ENCODE assay signal across 8 mouse cellular contexts in the genomic region with DNA sequence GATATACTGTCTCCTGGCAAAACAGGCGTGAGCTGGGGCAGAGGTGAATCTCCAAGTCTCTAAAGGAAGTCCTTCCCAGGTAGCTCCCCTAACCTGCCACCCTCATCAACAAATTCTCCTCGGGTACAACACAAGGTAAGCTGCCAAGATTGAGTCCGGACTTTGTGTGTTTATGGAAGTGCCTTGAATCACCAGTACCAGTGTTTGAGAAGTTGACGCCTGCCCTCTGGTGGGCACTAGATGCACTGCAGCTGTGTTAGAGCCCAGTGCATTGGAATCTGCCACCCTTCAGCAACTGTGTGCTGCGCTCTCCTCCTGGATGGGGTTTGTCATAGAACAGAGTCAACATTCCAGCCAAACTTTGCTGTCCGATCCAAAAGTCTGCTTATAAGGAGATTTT. TPM values are rescaled to one million over a fixed set of nuclear protein-coding genes. Genes with fewer than 3 reads are reported as not detected.
DNase-seq lines count a peak whose midpoint lies in the region; ATAC-seq and TF ChIP-seq lines count a peak whose summit lies in the region.

No protein-coding gene starts in this region.

- 0 out of 2 replicates have a peak, but pooled peaks cover 5% of the 10 kb centered on the region for H3K4me1 ChIP-seq in forebrain, embryonic 10.5 days
- H3K4me1 ChIP-seq in heart, embryonic 14.5 days (ENCODE audit: control insufficient read depth in 2 of 2, insufficient read depth in 2 of 2, low read length in 2 of 2), result peaks cover 19 to 21% of the 10 kb centered on the region in 2 experiments
- no peaks in the 10 kb centered on the region for H3K4me1 ChIP-seq in liver, embryonic 14.5 days (replicated peaks; ENCODE audit: control insufficient read depth in 2 of 2, insufficient read depth in 2 of 2, low read length in 1 of 2)

- no peak for ATAC-seq in heart, embryonic 14.5 days (ENCODE audit: insufficient number of reproducible peaks, insufficient read depth, low FRiP score, low read depth)
- ATAC-seq in liver, embryonic 14.5 days (ENCODE audit: insufficient read depth), result peak; percentile 53
- peak; percentile 90 for ATAC-seq in neutrophil, adult 5-6 weeks (ENCODE audit: extremely low read depth, insufficient number of reproducible peaks, low FRiP score, poor library complexity, severe bottlenecking)

- TF ChIP-seq EP300 in liver, embryonic 14.5 days (IDR thresholded peaks at IDR 0.05; ENCODE audit: low read depth), result no peak

- TF ChIP-seq CTCF in liver, embryonic 14.5 days (IDR thresholded peaks at IDR 0.05; ENCODE audit: low read depth), result peak; percentile 99

- no peaks in the 10 kb centered on the region for H3K9me3 ChIP-seq in forebrain, embryonic 10.5 days
- H3K9me3 ChIP-seq in heart, embryonic 14.5 days (ENCODE audit: control insufficient read depth, low read length), result no peaks in the 10 kb centered on the region
- no peaks in the 10 kb centered on the region for H3K9me3 ChIP-seq in liver, embryonic 14.5 days (ENCODE audit: control insufficient read depth, low read length)

- 26% methylated on average over 6 of the region's 6 CpGs for WGBS in forebrain, embryonic 10.5 days
- WGBS in heart, embryonic 14.5 days, result 8% methylated on average over 6 of the region's 6 CpGs
- whole genome bisulfite sequencing in liver, embryonic 14.5 days (ENCODE audit: insufficient replicate concordance), result 12% methylated on average over 6 of the region's 6 CpGs

- H3K27me3 ChIP-seq in forebrain, embryonic 10.5 days (ENCODE audit: poor library complexity, severe bottlenecking), result no peaks in the 10 kb centered on the region; the same call in 1 of the 2 replicates
- no peaks in the 10 kb centered on the region for H3K27me3 ChIP-seq in heart, embryonic 14.5 days (ENCODE audit: control insufficient read depth, insufficient read depth, low read length)
- H3K27me3 ChIP-seq in liver, embryonic 14.5 days (ENCODE audit: control insufficient read depth, insufficient read depth, low read length), result no peaks in the 10 kb centered on the region

- peak; percentile 86 for DNase-seq in ES-CJ7 (ENCODE audit: low read depth, low spot score)
- peak; percentile 80 for DNase-seq in c-Kit-negative CD71-positive TER-119-positive erythroid progenitor cells, embryonic 14.5 days (ENCODE audit: low read depth, low spot score)
- peak; percentile 82 for DNase-seq in forebrain, embryonic 10.5 days (ENCODE audit: extremely low spot score, low spot score)
- DNase-seq in kidney, postnatal 36 days, result peak; percentile 88 to 92
- peak; percentile 61 to 74 (median 62) for DNase-seq in liver, embryonic 14.5 days (ENCODE audit: low read depth in 3 of 3, low spot score in 3 of 3)
- peak; percentile 88 for DNase-seq in testis, postnatal 10 days (ENCODE audit: low spot score)

- no peak overlapping the region for H3K9ac ChIP-seq in heart, embryonic 14.5 days (ENCODE audit: low read length)
- no peak overlapping the region for H3K9ac ChIP-seq in liver, embryonic 14.5 days (replicated peaks)

- peak overlapping the region; percentile 61 for H3K4me2 ChIP-seq in heart, embryonic 14.5 days (ENCODE audit: low read length)
- H3K4me2 ChIP-seq in liver, embryonic 14.5 days (ENCODE audit: low read depth), result no peak overlapping the region

- no peak overlapping the region for H3K27ac ChIP-seq in forebrain, embryonic 10.5 days
- H3K27ac ChIP-seq in heart, embryonic 14.5 days (replicated peaks in 1 of 2; ENCODE audit: control insufficient read depth in 1 of 2, insufficient read depth in 1 of 2, low read depth in 2 of 2, low read length in 2 of 2), result peak overlapping the region in 1 of 2 experiments; percentile 89; a peak in 2 of 4 replicates
- H3K27ac ChIP-seq in liver, embryonic 14.5 days, result no peak overlapping the region

- H3K4me3 ChIP-seq in forebrain, embryonic 10.5 days, result no peak overlapping the region
- H3K4me3 ChIP-seq in heart, embryonic 14.5 days (ENCODE audit: control insufficient read depth in 1 of 2, insufficient read depth in 1 of 2, low read depth in 1 of 2, low read length in 2 of 2), result no peak overlapping the region
- H3K4me3 ChIP-seq in liver, embryonic 14.5 days (ENCODE audit: insufficient read depth in 1 of 2, low read depth in 2 of 2, low read length in 2 of 2), result no peak overlapping the region

- H3K36me3 ChIP-seq in forebrain, embryonic 10.5 days (replicated peaks), result no peaks in the 10 kb centered on the region
- H3K36me3 ChIP-seq in heart, embryonic 14.5 days (ENCODE audit: control insufficient read depth, insufficient read depth, low read length), result no peaks in the 10 kb centered on the region
- H3K36me3 ChIP-seq in liver, embryonic 14.5 days (replicated peaks; ENCODE audit: control insufficient read depth, insufficient read depth, low read depth), result no peaks in the 10 kb centered on the region

RNA-seq across cellular contexts. Expression of gene Ctcfl, which starts 29.9 kb away (rescaled TPM):
- polyA plus RNA-seq in forebrain, embryonic 10.5 days (2016; fragmentation: Nextera tagmentation; extraction: Ambion mirVana), result 0.04 and 0.07 TPM in 2 replicates
- polyA plus RNA-seq in heart, embryonic 14.5 days (2014; fragmentation: Nextera tagmentation; extraction: Ambion mirVana), result 0.19 and 0.65 TPM in 2 replicates
- polyA plus RNA-seq in liver, embryonic 14.5 days (2012; rRNA removed), result 0.01 and 0.02 TPM in 2 replicates
- polyA plus RNA-seq in liver, embryonic 14.5 days (2014; fragmentation: Nextera tagmentation; extraction: Ambion mirVana), result not detected in 2 replicates
- not detected in 2 replicates for total RNA-seq in neutrophil, adult 5-6 weeks (2017)
